Mouse (Mus musculus) midbrain, embryonic 15.5 days (tissue): ENCODE results near the gene Zc3h10. TPM values are rescaled to one million over a fixed set of nuclear protein-coding genes. Genes with fewer than 3 reads are reported as not detected.
A peak's percentile ranks its signal among the peaks of the same experiment; 100 is the strongest.
"Not testable (repeated sequence)": the region's sequence is repeated elsewhere in the genome, so short reads cannot be mapped to it uniquely, and the experiment has no call there.

Experiments
- ATAC-seq: fragments of 200-750 bp; cut with Nextera tagmentation; replicated peaks from 2 replicates; pipeline ENCODE4 v1.8.0; 2017; ENCODE audit warnings: moderate TSS enrichment
- H3K27ac ChIP-seq: fragments of 300-500 bp; sonication (generic); 2 replicates; pipeline ENCODE4 v1.5.1; 2015; ENCODE audit warnings: mild to moderate bottlenecking, inconsistent platforms
- H3K27me3 ChIP-seq: fragments of 300-500 bp; sonication (generic); replicated peaks from 2 replicates; pipeline ENCODE4 v1.6.1; 2015; ENCODE audit warnings: inconsistent platforms
- H3K36me3 ChIP-seq: fragments of 300-500 bp; sonication (generic); replicated peaks from 2 replicates; pipeline ENCODE4 v1.6.1; 2015; ENCODE audit warnings: inconsistent platforms
- H3K4me1 ChIP-seq: fragments of 300-500 bp; sonication (generic); 2 replicates; pipeline ENCODE4 v1.6.1; 2015; ENCODE audit warnings: inconsistent platforms
- H3K4me2 ChIP-seq: fragments of 300-500 bp; sonication (generic); 2 replicates; pipeline ENCODE4 v1.6.1; 2015; ENCODE audit warnings: inconsistent platforms, mild to moderate bottlenecking, moderate library complexity
- H3K4me3 ChIP-seq: fragments of 300-500 bp; sonication (generic); 2 replicates; pipeline ENCODE4 v1.5.1; 2015; ENCODE audit warnings: mild to moderate bottlenecking, inconsistent platforms
- H3K9ac ChIP-seq: fragments of 300-500 bp; sonication (generic); 2 replicates; pipeline ENCODE4 v1.6.1; 2015; ENCODE audit warnings: mild to moderate bottlenecking, inconsistent platforms
- H3K9me3 ChIP-seq: fragments of 300-500 bp; sonication (generic); 2 replicates; pipeline ENCODE4 v1.6.1; 2016; ENCODE audit warnings: inconsistent platforms
- WGBS: fragments of 180-500 bp; shearing (Covaris S2); methylation state at CpG from one replicate; pipeline ENCODE4 v1.1.7; 2015; ENCODE audit warnings: mixed read lengths; 5-methylcytosine and 5-hydroxymethylcytosine counted together
- polyA plus RNA-seq: library from polyadenylated mRNA; unstranded; fragments of >200 nt; fragmentation: Nextera tagmentation; extraction: Ambion mirVana; gene quantifications from 2 replicates; pipeline ENCODE4 v1.2.1, GENCODE M21; 2015

The Zc3h10 gene
- polyA plus RNA-seq, 1 experiment from 2014 or later, result 22.7 TPM

- H3K27me3 ChIP-seq, result peaks cover 9% of the 10 kb centered on the region; the same call in 1 of the 2 replicates
- no peaks in the 10 kb centered on the region for H3K9me3 ChIP-seq
- H3K36me3 ChIP-seq, result no peaks in the 10 kb centered on the region
- 86% methylated on average over 12 of the region's 12 CpGs for whole genome bisulfite sequencing
- no peak for ATAC-seq
- no peaks in the 10 kb centered on the region for H3K4me1 ChIP-seq
- no peak overlapping the region for H3K4me3 ChIP-seq
- H3K9ac ChIP-seq, result no peak overlapping the region
- H3K27ac ChIP-seq, result no peak overlapping the region
- no peak overlapping the region for H3K4me2 ChIP-seq
Observed at GRCm38 (mm10) chr10:128511761-128512160, 35.8 kb downstream of the Zc3h10 start.

DNA sequence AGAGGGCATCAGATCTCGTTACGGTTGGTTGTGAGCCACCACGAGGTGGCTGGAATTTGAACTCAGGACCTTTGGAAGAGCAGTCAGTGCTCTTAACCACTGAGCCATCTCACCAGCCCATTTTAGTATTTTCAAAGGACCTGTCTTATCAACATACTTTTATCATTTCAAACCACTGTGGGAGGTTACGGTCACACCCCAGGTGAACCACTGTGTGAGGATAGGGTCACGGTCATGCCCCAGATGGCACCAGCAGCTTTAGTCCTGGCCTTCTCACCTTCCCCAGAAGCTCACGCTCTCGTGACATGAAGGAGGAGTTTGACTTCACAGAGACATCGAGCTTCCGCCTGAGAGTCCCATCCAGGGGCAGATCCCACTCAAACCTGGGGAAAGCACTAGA lies 36.4 kb downstream of the Zc3h10 start:
- H3K4me3 ChIP-seq, result no peak overlapping the region
- no peak overlapping the region for H3K4me2 ChIP-seq
- H3K9ac ChIP-seq, result no peak overlapping the region
- H3K9me3 ChIP-seq, result no peaks in the 10 kb centered on the region
- no peak for ATAC-seq
- peaks cover 3% of the 10 kb centered on the region; the same call in 1 of the 2 replicates for H3K27me3 ChIP-seq
- no peaks in the 10 kb centered on the region for H3K4me1 ChIP-seq
- no peak overlapping the region for H3K27ac ChIP-seq
- no peaks in the 10 kb centered on the region for H3K36me3 ChIP-seq
- WGBS, result 94% methylated on average over 9 of the region's 9 CpGs

DNA sequence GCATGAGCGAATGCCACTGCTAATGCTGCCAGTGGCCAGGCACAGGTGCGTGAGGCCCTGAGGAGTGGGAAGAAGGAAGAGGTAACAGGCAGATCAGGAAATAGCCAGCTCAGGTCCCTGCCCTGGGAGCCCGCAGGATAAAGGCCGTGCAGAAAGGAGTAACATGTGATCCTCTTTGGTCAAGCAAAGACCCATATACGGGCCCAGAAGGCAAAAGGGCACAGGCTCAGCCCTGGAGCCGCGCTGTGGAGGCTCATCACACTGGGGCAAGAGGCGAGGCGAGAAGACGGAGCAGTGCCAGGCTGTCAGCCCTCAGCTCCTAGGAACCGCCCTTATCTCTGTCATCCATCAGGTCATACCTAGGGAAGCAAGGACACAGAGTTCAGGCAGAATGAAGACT lies 37.3 kb downstream of the Zc3h10 start:
- Histone ChIP-seq H3K27me3 (no peaks in the 10 kb centered on the region), H3K9ac (no peak overlapping the region), H3K4me1 (no peaks in the 10 kb centered on the region), H3K9me3 (no peaks in the 10 kb centered on the region), H3K27ac (no peak overlapping the region), H3K4me2 (no peak overlapping the region), H3K4me3 (no peak overlapping the region), H3K36me3 (no peaks in the 10 kb centered on the region)
- WGBS, result 91% methylated on average over 11 of the region's 11 CpGs
- ATAC-seq, result no peak

DNA sequence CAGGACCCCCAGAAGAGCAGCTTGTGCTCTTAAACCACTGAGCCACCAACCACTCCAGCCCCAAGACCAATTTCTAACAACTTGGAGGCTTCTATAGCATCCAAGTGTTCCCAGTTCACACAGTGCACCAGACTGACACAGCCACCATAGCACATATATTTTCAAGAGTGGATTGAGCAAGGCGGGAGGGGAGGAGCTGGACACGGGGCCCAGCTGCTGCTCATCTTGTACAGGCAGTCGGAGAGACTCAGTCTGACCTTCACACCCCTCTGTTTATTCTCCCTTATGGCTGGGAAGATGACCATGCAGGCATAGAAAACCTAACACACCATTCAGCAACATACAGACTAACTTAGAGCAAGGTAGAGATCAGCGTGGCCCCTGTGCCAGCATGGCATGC lies 37.7 kb downstream of the Zc3h10 start:
- ATAC-seq, result no peak
- no peak overlapping the region for H3K27ac ChIP-seq
- no peaks in the 10 kb centered on the region for H3K36me3 ChIP-seq
- no peak overlapping the region for H3K4me3 ChIP-seq
- no peaks in the 10 kb centered on the region for H3K27me3 ChIP-seq
- no peaks in the 10 kb centered on the region for H3K4me1 ChIP-seq
- H3K9ac ChIP-seq, result no peak overlapping the region
- 83% methylated on average over 4 of the region's 4 CpGs for WGBS
- H3K4me2 ChIP-seq, result no peak overlapping the region
- H3K9me3 ChIP-seq, result no peaks in the 10 kb centered on the region

DNA sequence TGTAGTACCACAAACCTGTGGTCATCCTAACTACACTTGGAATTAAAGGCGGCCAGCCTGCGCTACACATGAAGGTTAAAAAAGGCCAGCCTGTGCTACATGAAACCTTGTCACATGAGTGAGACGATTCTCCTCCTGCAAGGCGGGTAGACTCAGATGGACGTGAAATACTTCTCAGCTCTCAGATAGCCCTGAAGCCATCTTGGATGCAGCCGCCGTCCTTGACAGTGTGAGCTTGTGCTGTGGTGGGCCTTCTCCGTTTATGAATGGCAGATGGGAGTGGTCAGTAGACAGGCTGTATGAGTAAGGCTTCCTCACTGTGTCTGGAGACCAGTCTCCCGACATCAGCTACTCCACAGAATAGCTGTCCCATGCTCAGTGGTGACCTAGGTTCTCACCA lies 38.4 kb downstream of the Zc3h10 start:
- Histone ChIP-seq H3K9ac (no peak overlapping the region), H3K27me3 (no peaks in the 10 kb centered on the region), H3K27ac (no peak overlapping the region), H3K4me2 (no peak overlapping the region), H3K4me1 (no peaks in the 10 kb centered on the region), H3K9me3 (no peaks in the 10 kb centered on the region), H3K4me3 (no peak overlapping the region), H3K36me3 (no peaks in the 10 kb centered on the region)
- ATAC-seq, result no peak
- WGBS, result 88% methylated on average over 9 of the region's 9 CpGs

GRCm38 (mm10) chr10:128508260-128508659 lies 39.3 kb downstream of the Zc3h10 start:
- no peaks in the 10 kb centered on the region for H3K9me3 ChIP-seq

GRCm38 (mm10) chr10:128505974-128506373 lies 41.6 kb downstream of the Zc3h10 start:
- no peak for ATAC-seq
- Histone ChIP-seq H3K27ac (no peak overlapping the region), H3K4me2 (no peak overlapping the region), H3K36me3 (no peaks in the 10 kb centered on the region), H3K4me3 (no peak overlapping the region), H3K4me1 (no peaks in the 10 kb centered on the region), H3K27me3 (no peaks in the 10 kb centered on the region), H3K9me3 (no peaks in the 10 kb centered on the region), H3K9ac (no peak overlapping the region)
- WGBS, result 96% methylated on average over 14 of the region's 14 CpGs

More at GRCm38 (mm10) chr10:128508260-128508659, 39.3 kb downstream of the Zc3h10 start:
- no peak for ATAC-seq
- no peak overlapping the region for H3K27ac ChIP-seq
- 84% methylated on average over 9 of the region's 9 CpGs for WGBS
- no peaks in the 10 kb centered on the region for H3K27me3 ChIP-seq
- no peaks in the 10 kb centered on the region for H3K4me1 ChIP-seq
- no peak overlapping the region for H3K4me2 ChIP-seq
- H3K36me3 ChIP-seq, result no peaks in the 10 kb centered on the region
- no peak overlapping the region for H3K4me3 ChIP-seq
- H3K9ac ChIP-seq, result no peak overlapping the region

DNA sequence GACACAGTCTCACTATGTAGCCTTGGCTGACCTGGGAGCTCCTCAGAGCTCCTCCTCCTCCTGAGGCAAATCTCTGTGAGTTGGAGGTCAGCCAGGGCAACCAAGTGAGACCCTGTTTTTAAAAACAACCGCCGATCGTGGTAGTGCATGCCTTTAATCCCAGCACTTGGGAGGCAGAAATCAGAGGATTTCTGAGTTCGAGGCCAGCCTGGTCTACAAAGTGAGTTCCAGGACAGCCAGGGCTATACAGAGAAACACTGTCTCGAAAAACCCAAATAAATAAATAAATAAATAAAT lies 42.3 kb downstream of the Zc3h10 start:
- not testable (repeated sequence) for H3K4me3 ChIP-seq, H3K36me3 ChIP-seq, ATAC-seq, H3K9me3 ChIP-seq, H3K4me1 ChIP-seq, H3K4me2 ChIP-seq, H3K27ac ChIP-seq, H3K9ac ChIP-seq, H3K27me3 ChIP-seq
- WGBS, result 83% methylated on average over 5 of the region's 5 CpGs

GRCm38 (mm10) chr10:128504641-128505370 lies 42.8 kb downstream of the Zc3h10 start:
- 83% methylated on average over 9 of the region's 9 CpGs for WGBS
- no peak overlapping the region for H3K9ac ChIP-seq
- no peak overlapping the region for H3K27ac ChIP-seq
- no peak overlapping the region for H3K4me3 ChIP-seq
- H3K36me3 ChIP-seq, result no peaks in the 10 kb centered on the region
- H3K4me2 ChIP-seq, result no peak overlapping the region
- H3K27me3 ChIP-seq, result no peaks in the 10 kb centered on the region
- H3K9me3 ChIP-seq, result no peaks in the 10 kb centered on the region
- no peak for ATAC-seq
- H3K4me1 ChIP-seq, result no peaks in the 10 kb centered on the region

- H3K4me3 ChIP-seq, result no peak overlapping the region
- H3K36me3 ChIP-seq, result no peaks in the 10 kb centered on the region
- WGBS, result 96% methylated on average over 3 of the region's 3 CpGs
- H3K9ac ChIP-seq, result no peak overlapping the region
- H3K4me1 ChIP-seq, result peaks cover 7% of the 10 kb centered on the region
- no peak overlapping the region for H3K4me2 ChIP-seq
- no peaks in the 10 kb centered on the region for H3K9me3 ChIP-seq
- no peak overlapping the region for H3K27ac ChIP-seq
- ATAC-seq, result no peak
- H3K27me3 ChIP-seq, result no peaks in the 10 kb centered on the region
Observed at GRCm38 (mm10) chr10:128504012-128504411, 43.6 kb downstream of the Zc3h10 start.

GRCm38 (mm10) chr10:128503532-128503931 lies 44.0 kb downstream of the Zc3h10 start:
- no peak for ATAC-seq
- Histone ChIP-seq H3K36me3 (no peaks in the 10 kb centered on the region), H3K27ac (no peak overlapping the region), H3K9me3 (no peaks in the 10 kb centered on the region), H3K4me1 (peaks cover 7% of the 10 kb centered on the region), H3K4me2 (no peak overlapping the region), H3K27me3 (no peaks in the 10 kb centered on the region), H3K4me3 (no peak overlapping the region), H3K9ac (no peak overlapping the region)
- 74% methylated on average over 8 of the region's 8 CpGs for WGBS

GRCm38 (mm10) chr10:128502341-128502740 lies 45.2 kb downstream of the Zc3h10 start:
- Histone ChIP-seq H3K27me3 (no peaks in the 10 kb centered on the region), H3K27ac (no peak overlapping the region), H3K4me3 (no peak overlapping the region), H3K4me2 (no peak overlapping the region), H3K36me3 (no peaks in the 10 kb centered on the region), H3K9ac (no peak overlapping the region), H3K9me3 (no peaks in the 10 kb centered on the region), H3K4me1 (peaks cover 13% of the 10 kb centered on the region)
- WGBS, result 82% methylated on average over 5 of the region's 5 CpGs
- ATAC-seq, result no peak

- Histone ChIP-seq H3K27me3 (no peaks in the 10 kb centered on the region), H3K4me3 (peak overlapping the region; percentile 77), H3K4me2 (peak overlapping the region; percentile 83), H3K27ac (peak overlapping the region; percentile 72), H3K9me3 (no peaks in the 10 kb centered on the region), H3K36me3 (no peaks in the 10 kb centered on the region), H3K4me1 (peaks cover 21% of the 10 kb centered on the region), H3K9ac (peak overlapping the region; percentile 43)
- peak; percentile 19 for ATAC-seq
- WGBS, result 1% methylated on average over 21 of the region's 21 CpGs
Observed at GRCm38 (mm10) chr10:128499116-128499671, 48.4 kb downstream of the Zc3h10 start.
